Mouse (Mus musculus): ENCODE data around the gene Shld2.
"Not testable (repeated sequence)": the region's sequence is repeated elsewhere in the genome, so short reads cannot be mapped to it uniquely, and the experiment has no call there.

Gene Shld2

DNA sequence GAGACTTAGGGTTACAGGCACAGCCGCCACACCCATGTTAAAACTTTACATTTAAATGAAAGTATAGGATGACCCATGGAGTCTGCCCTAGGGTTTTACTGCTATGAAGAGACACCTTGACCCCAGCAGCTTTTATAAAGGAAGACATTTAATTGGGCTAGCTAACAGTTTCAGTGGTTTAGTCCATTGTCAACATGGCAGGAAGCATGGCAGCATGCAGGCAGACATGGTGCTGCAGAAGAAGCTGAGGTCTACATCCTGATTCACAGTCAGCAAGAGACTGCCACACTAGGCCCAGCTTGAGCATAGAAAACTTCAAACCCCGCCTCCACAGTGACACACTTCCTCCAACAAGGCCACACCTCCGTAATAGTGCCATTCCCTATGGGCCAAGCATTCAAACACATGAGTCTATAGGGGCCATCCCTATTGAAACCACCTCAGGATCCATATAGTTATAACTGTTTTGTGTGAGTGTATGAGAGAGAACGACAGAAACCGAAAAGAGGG lies 13.3 kb upstream of the Shld2 start:
- DNase-seq (ENCODE audit: low read depth, low spot score): no peak

- no peak for DNase-seq (ENCODE audit: low read depth, low spot score)
These were observed 7.8 kb upstream of the Shld2 start for GRCm38 (mm10) chr14:34318113-34318512.

DNA sequence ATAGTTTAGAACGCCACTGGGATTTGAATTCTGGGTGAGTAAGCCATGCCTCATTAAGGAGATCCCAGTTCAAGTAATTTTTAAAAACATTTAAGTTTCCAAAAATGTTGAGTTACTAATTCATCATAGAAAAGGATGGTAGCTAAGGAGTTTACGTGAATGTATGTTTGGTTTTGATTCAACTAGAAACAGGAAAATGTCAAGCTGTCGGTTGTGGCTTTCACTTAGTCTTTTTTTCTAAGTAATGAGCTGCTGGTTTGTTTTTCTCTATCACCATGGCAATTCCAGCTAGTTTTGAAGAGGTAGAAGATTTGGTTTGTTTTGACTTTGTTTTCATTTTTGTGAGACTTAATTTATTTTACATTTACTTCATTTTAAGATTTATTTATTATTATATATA lies 7.1 kb upstream of the Shld2 start:
- no peak for DNase-seq (ENCODE audit: low read depth, low spot score)

DNA sequence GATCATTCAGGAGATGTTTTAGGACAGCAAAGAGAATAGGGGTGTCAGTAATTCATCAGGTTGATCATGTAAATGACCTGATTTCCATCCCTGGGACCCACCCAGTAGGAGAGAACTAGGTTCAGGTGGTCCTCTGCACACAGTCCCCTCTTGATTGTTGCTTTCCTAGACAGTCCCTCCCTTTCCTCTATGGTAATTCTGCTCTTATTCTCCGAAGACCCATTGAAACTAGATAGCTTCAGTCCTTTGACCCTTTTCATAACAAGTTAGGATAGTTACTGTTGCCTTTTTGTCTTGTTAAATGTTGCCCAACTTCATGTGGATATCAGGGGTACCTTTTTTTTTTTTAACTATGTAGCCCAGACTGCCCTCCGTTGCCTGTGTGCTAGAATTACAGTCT lies 6.1 kb upstream of the Shld2 start:
- no peak for DNase-seq (ENCODE audit: low read depth, low spot score)

- no peak for DNase-seq (ENCODE audit: low read depth, low spot score)
These were observed 4.5 kb upstream of the Shld2 start for GRCm38 (mm10) chr14:34314796-34315195.

GRCm38 (mm10) chr14:34314383-34314782 lies 4.1 kb upstream of the Shld2 start:
- not testable (repeated sequence) for DNase-seq (ENCODE audit: low read depth, low spot score)

DNA sequence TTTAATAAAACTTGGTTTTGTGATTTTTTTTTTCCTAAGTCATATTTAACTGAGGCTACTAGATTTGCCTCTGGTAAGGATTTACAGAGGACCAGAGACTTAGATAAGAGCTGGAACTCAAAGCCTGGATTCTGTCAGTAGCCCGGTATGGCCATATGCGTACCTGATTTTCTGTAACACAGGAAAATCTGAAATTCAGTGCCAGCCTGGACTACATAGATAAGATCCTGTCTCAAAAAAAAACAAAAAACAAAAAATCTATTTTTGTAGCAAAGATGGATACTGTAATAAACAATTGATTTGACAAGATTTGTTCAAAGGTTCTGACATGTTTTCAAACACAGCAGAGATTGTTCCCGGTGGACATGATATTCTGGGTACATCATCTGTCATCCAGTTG lies 3.3 kb upstream of the Shld2 start:
- DNase-seq (ENCODE audit: low read depth, low spot score): no peak

GRCm38 (mm10) chr14:34312339-34313048 lies 2.2 kb upstream of the Shld2 start:
- peak; percentile 20 for DNase-seq (ENCODE audit: low read depth, low spot score)

- peak; percentile 63 for DNase-seq (ENCODE audit: low read depth, low spot score)
These were observed 1.4 kb upstream of the Shld2 start for GRCm38 (mm10) chr14:34311691-34312090.

DNA sequence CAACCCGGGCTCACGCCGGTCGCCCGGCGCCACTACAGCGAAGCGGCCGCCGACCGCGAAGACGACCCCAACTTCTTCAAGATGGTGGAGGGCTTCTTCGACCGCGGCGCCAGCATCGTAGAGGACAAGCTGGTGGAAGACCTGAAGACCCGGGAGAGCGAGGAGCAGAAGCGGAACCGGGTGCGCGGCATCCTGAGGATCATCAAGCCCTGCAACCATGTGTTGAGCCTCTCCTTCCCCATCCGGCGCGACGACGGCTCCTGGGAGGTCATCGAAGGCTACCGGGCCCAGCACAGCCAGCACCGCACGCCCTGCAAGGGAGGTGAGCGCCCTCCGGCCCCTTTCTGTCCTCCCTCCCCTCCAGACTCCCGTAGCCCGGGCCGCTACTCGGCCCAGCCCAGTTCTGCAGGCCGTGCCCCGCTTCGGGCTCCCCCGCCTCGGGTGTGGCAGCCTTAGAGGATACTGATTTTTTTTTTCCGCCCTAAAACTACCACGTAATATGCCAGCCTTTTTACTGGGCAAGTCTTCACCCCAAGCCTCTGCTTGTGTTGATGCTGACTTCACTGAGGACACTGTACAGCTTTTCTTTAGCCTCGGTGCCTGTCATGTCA lies 833 bp upstream of the Shld2 start:
- peak; percentile 79 for DNase-seq (ENCODE audit: low read depth, low spot score)

DNA sequence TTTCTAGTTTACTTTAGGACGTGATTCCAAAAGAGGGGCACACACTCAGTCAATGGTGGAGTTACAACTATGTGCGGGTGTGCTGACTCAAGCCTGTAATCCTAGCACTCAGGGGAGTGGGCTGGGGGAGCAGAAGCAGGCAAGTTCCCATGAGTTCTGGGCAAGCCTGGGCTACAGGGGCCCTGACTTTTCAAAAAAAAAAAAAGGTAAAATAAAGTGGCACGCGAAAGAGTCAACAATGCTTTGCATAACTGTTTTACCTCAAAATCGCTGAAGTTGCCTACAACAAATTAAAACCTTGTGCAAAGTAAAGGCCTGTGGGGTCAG lies 423 bp downstream of the Shld2 start:
- no peak for DNase-seq (ENCODE audit: low read depth, low spot score)

DNA sequence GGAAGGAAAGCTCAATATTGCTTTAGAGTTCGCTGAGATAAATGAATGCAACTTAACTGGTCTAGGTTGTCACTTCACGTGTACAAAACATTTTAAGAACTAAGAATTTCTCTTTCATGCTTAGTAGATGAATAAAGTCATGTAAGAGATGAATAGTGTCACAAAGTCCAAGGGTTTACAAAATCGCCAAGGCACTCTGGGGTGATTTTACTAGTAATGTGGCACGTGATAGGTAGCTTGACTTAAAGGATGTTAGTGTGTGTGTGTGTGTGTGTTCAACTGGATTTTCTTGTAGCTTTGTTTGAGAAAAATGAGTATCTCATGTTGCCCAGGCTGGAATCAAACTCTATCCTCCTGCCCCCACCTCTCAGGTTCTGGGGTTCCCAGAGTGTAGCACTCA lies 1.0 kb downstream of the Shld2 start:
- peak; percentile 17 for DNase-seq (ENCODE audit: low read depth, low spot score)

- DNase-seq (ENCODE audit: low read depth, low spot score): no peak
These were observed 7.0 kb downstream of the Shld2 start for GRCm38 (mm10) chr14:34303265-34303680.

- no peak for DNase-seq (ENCODE audit: low read depth, low spot score)
These were observed 7.5 kb downstream of the Shld2 start for GRCm38 (mm10) chr14:34302681-34303242.

GRCm38 (mm10) chr14:34298871-34299700 lies 11.2 kb downstream of the Shld2 start:
- DNase-seq (ENCODE audit: low read depth, low spot score): no peak

DNA sequence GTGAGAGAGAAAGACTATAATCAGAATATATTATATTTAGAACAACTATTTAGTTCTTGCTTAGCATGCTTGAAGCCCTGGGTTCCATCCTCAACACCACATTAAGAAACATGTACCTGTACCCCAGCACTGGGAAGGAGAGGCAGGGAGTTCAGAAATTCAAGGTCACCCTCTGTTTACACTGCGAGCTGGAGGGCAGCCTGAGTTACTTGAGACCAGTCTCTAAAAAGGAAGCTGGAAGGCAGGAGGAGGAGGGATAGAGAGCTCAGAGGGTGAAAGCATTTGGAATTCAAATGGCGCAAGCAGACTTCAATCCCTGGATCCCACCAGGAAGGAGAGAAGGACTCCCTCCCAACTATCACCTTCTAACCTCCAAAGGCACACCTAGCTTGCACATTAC lies 12.7 kb downstream of the Shld2 start:
- DNase-seq (ENCODE audit: low read depth, low spot score): no peak

DNA sequence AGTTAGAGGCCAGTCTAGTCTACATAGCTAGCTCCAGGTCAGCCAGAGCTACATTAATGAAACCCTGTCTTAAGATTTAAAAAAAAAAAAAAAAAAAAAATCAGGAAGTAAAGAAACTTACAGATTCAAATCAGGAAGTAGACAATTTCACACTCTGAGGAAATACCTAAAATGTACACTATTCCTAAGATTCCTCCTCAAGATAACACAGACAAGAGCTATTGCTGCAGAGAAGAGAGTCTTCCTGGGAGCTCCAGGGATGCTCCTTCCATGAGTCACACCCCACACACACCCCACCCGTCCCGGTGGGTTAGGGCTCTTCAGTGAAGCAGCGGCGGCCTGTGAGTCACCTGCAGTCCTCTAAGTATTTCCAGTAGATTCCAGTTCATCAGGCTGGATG lies 13.3 kb downstream of the Shld2 start:
- DNase-seq (ENCODE audit: low read depth, low spot score): peak; percentile 53

DNA sequence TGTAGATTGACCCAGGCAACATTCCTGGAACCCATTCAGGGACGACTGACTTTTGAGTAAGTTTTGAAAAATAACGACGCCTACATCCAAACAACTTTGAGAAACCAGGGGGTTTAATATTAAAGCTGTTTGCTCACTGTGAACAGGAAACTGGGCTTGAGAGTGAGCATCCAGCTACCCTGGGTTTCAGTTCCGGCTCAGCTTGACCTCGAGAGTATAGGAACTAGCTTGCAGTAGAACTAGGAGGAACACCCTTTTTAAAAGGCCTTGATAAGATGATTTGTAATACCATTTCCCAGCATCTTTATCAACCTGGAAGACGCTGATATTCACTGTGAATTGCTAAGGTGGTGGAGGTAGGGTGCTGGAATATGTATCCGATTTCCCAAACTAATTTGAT lies 13.9 kb downstream of the Shld2 start:
- DNase-seq (ENCODE audit: low read depth, low spot score): peak; percentile 80

DNA sequence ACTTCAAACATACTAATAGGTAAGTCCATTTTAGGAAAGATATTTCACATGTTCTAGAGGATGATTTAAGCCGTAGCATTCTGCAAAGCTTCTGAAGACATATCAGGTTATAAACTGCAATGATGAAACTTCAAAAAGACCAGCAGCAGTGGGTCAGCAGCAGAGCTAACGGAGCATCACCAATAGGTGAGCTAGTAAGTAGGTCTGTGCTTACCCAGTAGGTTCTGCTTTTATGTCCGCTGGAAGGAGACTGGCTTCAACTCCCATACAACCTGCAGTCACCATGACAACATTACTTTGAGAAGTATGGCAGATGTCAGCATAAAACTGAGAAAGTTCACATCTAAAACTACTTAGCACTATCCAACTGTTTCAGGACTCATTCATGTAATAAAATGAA lies 16.7 kb downstream of the Shld2 start:
- DNase-seq (ENCODE audit: low read depth, low spot score): no peak

DNA sequence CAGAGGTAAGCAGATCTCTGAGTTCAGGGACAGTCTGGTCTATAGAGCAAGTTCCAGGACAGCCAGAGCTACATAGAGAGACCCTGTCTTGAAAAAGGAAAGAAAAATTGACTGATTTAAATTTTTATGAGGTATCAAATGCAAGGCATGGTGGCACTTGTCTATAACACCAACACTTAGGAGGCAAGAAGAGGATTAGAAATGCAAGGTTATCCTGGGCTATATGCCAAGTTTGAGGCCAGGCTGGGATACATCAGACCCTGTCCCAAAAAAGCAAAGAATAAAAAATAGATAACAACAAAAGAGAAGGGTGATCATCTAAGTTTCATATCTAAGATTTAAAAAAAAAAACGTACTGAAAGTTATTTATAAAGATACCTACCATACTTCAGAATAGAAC lies 20.1 kb downstream of the Shld2 start:
- DNase-seq (ENCODE audit: low read depth, low spot score): no peak

DNA sequence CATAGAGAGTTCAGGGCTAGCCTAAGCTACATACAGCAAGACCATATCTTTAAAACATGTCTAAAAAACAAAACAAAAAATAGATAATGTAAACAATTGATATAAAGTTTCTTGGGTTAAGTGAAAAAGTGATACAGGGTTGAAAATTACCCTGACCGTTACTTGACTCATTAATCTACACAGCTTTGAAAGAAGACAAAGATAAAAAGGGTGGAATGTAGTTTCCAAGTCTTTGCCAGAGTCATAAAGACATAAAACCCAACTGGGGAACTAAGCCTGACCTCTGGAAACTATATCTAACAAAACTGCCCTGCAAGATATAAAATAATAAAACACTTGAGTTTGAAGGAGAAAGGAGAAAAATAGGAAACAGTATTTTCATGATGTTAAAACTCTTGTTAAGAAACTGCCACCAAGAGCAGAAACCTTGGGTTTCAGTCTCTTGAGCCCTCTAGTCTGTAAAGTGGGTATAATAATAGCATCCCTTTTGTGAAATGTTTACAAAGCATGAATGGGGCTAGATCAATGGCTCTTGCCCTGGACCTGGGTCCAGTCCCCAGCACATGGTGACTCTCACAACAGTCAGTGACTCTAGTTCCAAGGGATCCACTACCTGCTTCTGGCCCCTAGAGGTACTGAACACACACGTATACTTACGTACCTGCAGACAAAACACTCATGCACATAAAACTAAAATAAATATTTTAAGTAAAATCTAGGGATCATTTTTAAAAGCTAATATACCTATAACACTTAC lies 20.9 kb downstream of the Shld2 start:
- DNase-seq (ENCODE audit: low read depth, low spot score): no peak

DNA sequence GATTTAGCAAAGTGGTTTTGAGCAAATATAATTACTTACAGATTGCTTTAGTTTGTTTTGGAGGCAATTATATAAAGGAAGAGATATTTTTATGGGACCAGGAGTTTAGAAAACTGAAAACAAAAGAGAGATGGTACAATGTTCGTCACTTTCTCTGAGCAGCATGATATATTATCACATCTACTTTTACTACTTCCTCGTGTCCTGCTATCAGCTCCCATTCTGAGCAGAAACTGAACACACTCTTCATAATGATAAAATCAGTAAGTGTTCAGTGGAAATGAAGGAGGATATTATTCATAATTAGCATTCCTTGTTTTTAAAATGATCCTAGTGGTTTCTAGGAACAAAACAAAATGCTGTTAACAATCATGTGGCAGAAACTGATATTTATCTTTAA lies 21.9 kb downstream of the Shld2 start:
- DNase-seq (ENCODE audit: low read depth, low spot score): no peak

Data from A20 (cell line).